Mouse (Mus musculus) brain, embryonic 14.5 days (tissue): ENCODE data around the gene Icmt. TPM values are rescaled to one million over a fixed set of nuclear protein-coding genes. Genes with fewer than 3 reads are reported as not detected.
A peak's percentile ranks its signal among the peaks of the same experiment; 100 is the strongest.

Experiments
- DNase-seq: peaks from one replicate; pipeline ENCODE4 v3.0.0-alpha.2; 2011; ENCODE audit warnings: low read depth
- CTCF ChIP-seq: fragments of 200-500 bp; IDR thresholded peaks from 2 replicates; pipeline ENCODE4 v1.5.1; 2012; ENCODE audit warnings: inconsistent platforms, mild to moderate bottlenecking, moderate library complexity, borderline replicate concordance; ENCODE audit not compliant: insufficient read depth, insufficient read length; ENCODE audit errors: extremely low read depth
- POLR2A ChIP-seq: fragments of 200-500 bp; IDR thresholded peaks from 2 replicates; pipeline ENCODE4 v1.6.1; 2012; ENCODE audit warnings: mild to moderate bottlenecking, inconsistent platforms, borderline replicate concordance; ENCODE audit not compliant: poor library complexity, insufficient read depth, insufficient read length, severe bottlenecking; ENCODE audit errors: extremely low read depth
- polyA plus RNA-seq: library from polyadenylated mRNA; depleted of rRNA; stranded (reverse); fragments of >200 nt; gene quantifications from 2 replicates; pipeline ENCODE4 v1.2.3, GENCODE M21; 2012

The Icmt gene
- polyA plus RNA-seq, 1 experiment, result 23.0 TPM

DNA sequence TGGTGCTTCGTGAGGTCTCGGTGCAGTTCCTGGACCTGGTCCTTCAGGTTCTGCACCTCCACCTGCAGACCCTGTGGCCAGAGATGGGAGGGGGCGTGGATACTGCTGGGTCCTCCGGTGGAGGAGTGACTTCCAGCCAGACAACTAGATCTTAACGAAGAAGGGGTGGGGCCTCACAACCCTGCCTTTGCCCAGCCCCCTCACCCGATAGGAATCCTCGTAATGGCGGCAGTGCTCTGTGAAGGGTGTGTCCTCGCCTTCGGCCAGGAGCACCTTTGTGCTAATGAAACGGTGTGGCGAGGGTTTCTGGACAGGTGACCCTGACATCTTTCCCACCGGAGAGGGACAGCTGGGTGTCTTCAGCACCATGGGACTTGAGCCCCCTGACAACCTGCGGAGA, 15.2 kb downstream of the Icmt start:
- TF ChIP-seq POLR2A (no peak), CTCF (no peak)
- DNase-seq, result no peak

GRCm38 (mm10) chr4:152313211-152313632, 16.2 kb downstream of the Icmt start:
- TF ChIP-seq CTCF (no peak), POLR2A (no peak)
- DNase-seq, result peak; percentile 56

DNA sequence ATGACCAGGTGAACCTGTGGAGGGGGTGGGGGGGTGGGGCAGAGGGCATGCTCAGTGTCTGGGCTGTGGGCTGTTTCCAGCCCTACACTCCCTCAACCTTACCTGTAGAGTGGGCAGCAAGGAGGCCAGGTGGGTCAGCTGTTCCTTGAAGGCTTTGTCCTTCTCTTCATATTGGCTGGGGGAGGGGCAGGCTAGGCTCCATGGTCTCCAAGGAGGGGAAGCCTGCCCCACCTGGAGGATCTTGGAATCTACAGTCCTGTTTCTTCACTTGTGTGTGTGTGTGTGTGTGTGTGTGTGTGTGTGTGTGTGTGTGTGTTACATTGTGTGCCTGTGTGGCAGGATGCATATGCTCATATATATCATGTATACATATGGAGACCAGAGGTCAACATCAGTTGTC, 16.9 kb downstream of the Icmt start:
- DNase-seq, result peak; percentile 59
- no peak for TF ChIP-seq POLR2A
- TF ChIP-seq CTCF, result peak; percentile 36; the same call in 1 of the 2 replicates

DNA sequence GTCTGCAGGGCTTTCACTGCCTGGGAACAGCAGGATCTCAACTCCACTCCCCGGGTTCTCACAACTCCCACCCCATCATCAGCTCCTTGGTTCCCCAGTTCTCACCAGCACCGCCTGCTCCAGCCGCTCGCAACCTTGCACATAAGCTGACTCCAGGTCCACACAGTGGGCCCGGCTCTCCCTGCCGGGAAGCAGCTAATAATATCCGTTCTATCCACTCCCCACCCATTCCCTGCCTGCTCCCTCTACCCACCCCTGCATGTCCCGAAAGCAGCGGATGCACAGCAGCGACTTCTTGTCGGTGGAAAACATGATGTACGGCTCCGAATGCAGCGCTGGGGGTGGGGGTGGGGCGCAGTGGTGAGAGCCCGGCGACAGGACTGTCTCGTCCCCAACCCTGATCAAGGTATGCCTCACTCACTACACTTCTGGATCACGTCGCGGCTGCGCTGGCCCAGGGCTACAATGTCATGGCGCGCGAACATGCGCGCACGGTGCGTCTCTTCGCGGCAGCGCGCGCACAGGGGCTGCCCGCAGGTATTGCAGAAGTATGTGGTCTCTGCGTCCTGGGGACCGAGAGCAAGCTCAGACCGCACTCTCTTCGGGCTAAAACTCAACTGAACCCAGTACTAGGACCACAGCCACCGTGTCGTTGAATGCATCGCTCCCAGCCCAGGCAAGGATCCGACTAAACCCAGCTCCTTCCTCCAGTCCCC, 18.6 kb downstream of the Icmt start:
- no peak for TF ChIP-seq POLR2A
- no peak for TF ChIP-seq CTCF
- DNase-seq, result no peak

DNA sequence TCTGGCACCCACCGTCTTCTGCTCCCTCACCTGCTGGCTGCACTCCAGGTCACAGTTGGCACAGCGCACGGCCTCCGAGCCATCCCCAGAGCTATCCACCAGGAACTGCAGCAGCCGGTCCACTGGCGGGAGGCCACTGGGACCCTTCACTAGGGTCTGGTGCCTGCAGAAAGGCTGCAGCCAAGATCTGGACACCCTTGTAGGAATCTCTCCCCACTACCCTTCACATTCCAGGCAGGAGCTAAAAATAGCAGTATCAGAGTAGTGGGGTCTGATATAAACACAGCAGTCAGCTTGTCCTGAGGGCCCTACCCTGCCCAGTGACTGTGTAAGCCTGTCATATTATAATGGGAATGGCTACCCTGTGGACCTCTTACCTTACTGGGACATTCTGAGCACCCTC, 20.6 kb downstream of the Icmt start:
- TF ChIP-seq CTCF (no peak), POLR2A (no peak)
- no peak for DNase-seq

DNA sequence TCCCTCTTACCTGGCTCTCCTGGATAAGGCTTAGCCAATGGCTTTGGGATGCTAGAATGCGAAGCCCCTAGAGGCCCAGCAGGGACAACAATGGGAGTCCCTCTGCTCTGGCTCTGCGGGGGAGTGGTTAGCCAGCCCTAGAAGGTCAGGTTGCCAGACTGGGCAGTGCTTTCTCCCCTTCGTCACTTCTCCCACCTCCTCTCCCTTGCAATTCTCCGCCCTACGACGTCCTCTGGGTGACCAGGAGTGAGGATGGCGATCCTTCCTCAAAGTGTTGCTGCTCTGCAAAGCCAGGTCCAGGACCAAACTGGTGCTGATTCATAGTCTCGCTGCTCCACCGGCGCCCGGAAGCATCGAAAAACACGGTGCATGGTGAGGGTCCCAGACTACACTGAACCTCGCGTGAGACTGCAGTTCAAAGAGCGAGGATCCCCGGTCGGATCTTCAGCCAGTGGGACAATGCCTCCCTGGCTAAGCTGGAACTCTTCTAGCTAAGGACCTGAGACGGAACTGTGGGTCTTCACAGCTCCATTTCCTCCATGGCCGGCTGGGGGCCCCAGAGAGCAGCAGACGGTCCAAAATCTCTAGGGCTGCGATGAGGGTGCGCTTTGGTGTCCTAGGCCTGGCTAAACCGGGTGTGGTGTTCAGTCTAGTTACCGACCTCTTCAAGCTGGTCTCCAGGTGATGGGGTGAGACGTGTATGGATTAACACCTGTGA, 21.6 kb downstream of the Icmt start, which contains the start of gene Rnf207:
Rnf207 (minus strand) TSS at position 477 of the 718 bp plus-strand sequence.
- TF ChIP-seq POLR2A (no peak), CTCF (peak; percentile 59; the same call in 1 of the 2 replicates)
- DNase-seq, result no peak

GRCm38 (mm10) chr4:152321464-152321863, 24.4 kb downstream of the Icmt start:
- DNase-seq, result no peak
- TF ChIP-seq POLR2A, result no peak
- TF ChIP-seq CTCF, result no peak

GRCm38 (mm10) chr4:152324641-152325562, 27.9 kb downstream of the Icmt start:
- TF ChIP-seq CTCF (no peak), POLR2A (no peak)
- no peak for DNase-seq

- DNase-seq, result peak; percentile 100
- TF ChIP-seq POLR2A (peak; percentile 53; the same call in 1 of the 2 replicates), CTCF (no peak)
Measured at GRCm38 (mm10) chr4:152325574-152326411, 28.8 kb downstream of the Icmt start, which contains the start of gene Rpl22. Gene Rpl22 (plus strand): TSS chr4:152325742.

- TF ChIP-seq POLR2A (no peak), CTCF (no peak)
- no peak for DNase-seq
Measured at GRCm38 (mm10) chr4:152326543-152326942, 29.5 kb downstream of the Icmt start.
